Comparison of ENCODE assay signal across 10 mouse cellular contexts in the genomic region with DNA sequence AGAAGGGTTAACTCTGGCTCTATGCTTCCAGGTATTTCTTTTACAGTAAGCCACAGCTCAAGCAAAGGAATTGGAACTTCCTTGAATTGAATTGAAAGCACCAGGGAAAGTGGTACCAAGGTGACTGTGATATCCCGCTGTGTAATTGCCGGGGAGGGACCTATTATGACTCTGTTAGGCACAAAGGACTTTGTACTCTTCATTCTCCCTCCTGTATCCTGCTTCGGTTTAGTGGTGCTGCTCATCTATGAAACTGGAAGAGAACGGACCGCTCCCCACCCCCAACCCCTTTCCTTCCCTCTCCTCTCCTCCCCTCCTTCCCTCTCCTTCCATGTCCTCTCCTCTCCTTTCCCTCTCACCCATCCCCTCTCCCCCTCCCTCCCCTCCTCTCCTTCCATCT. TPM values are rescaled to one million over a fixed set of nuclear protein-coding genes. Genes with fewer than 3 reads are reported as not detected.
DNase-seq lines count a peak whose midpoint lies in the region; ATAC-seq lines count a peak whose summit lies in the region.
"Had no signal": no experiment of that assay in that cellular context is flagged by ENCODE, and none has a peak within 500 bp of the region (broad histone marks: within the 10 kb centered on the region; RNA-seq: fewer than 3 reads in every experiment).

No protein-coding gene starts in this region.

- H3K4me3 ChIP-seq in heart, embryonic 12.5 days: peak overlapping the region; percentile 60
- peak overlapping the region; percentile 43 for H3K4me3 ChIP-seq in hindbrain, embryonic 12.5 days

- H3K9ac ChIP-seq in heart, embryonic 12.5 days: 0 out of 2 replicates have a peak overlapping the region, but pooled peaks have one; percentile 1
- no peak overlapping the region for H3K9ac ChIP-seq in hindbrain, embryonic 12.5 days

- no peak for ATAC-seq in heart, embryonic 12.5 days (ENCODE audit: insufficient number of reproducible peaks, low FRiP score)
- ATAC-seq in hindbrain, embryonic 12.5 days (ENCODE audit: low FRiP score): no peak
- peak; percentile 32; the same call in 1 of the 2 replicates for ATAC-seq in megakaryocyte progenitor cell, adult 5-6 weeks (replicated peaks; ENCODE audit: poor library complexity)

- H3K27me3 ChIP-seq in heart, embryonic 12.5 days (replicated peaks): peaks cover 22% of the 10 kb centered on the region
- peaks cover 21% of the 10 kb centered on the region for H3K27me3 ChIP-seq in hindbrain, embryonic 12.5 days

- H3K27ac ChIP-seq in heart, embryonic 12.5 days (ENCODE audit: poor library complexity, severe bottlenecking): no peak overlapping the region
- H3K27ac ChIP-seq in hindbrain, embryonic 12.5 days: no peak overlapping the region

- 7% methylated on average over 5 of the region's 5 CpGs for WGBS in heart, embryonic 12.5 days
- WGBS in hindbrain, embryonic 12.5 days: 6% methylated on average over 5 of the region's 5 CpGs

- no peak for DNase-seq in heart, adult 18-20 months
- DNase-seq in WW6 (ENCODE audit: low read depth, low spot score): peak; percentile 22
- no peak for DNase-seq in spleen, adult 18-20 months
- no peak for DNase-seq in layer of hippocampus, adult 8-10 months (ENCODE audit: low spot score in 2 of 2)
- no peak for DNase-seq in cerebellum, postnatal 10 days
- DNase-seq: cerebellum, adult 18-20 months had no signal

- no peaks in the 10 kb centered on the region for H3K36me3 ChIP-seq in heart, embryonic 12.5 days
- H3K36me3 ChIP-seq in hindbrain, embryonic 12.5 days: no peaks in the 10 kb centered on the region

- H3K4me2 ChIP-seq in heart, embryonic 12.5 days: peak overlapping the region; percentile 95
- H3K4me2 ChIP-seq in hindbrain, embryonic 12.5 days (replicated peaks): peak overlapping the region; percentile 85

- H3K9me3 ChIP-seq in heart, embryonic 12.5 days (replicated peaks): no peaks in the 10 kb centered on the region
- H3K9me3 ChIP-seq in hindbrain, embryonic 12.5 days (replicated peaks): no peaks in the 10 kb centered on the region

- peaks cover 6% of the 10 kb centered on the region; the same call in 1 of the 2 replicates for H3K4me1 ChIP-seq in heart, embryonic 12.5 days (replicated peaks)
- H3K4me1 ChIP-seq in hindbrain, embryonic 12.5 days: peaks cover 13% of the 10 kb centered on the region

RNA-seq across cellular contexts. Expression of a gene that starts 1.3 kb away (rescaled TPM):
- polyA plus RNA-seq in heart, embryonic 12.5 days (2016; fragmentation: Nextera tagmentation; extraction: Ambion mirVana): 0.36 and 0.47 TPM in 2 replicates
- total RNA-seq in heart, adult 18-20 months (2021): 1 to 10 TPM; 3.0 to 3.1 TPM
- 0.87 and 1.2 TPM in 2 replicates for polyA plus RNA-seq in hindbrain, embryonic 12.5 days (2016; fragmentation: Nextera tagmentation; extraction: Ambion mirVana)
- not detected in 2 replicates for total RNA-seq in megakaryocyte progenitor cell, adult 5-6 weeks (2015)
- total RNA-seq in megakaryocyte progenitor cell, adult 5-6 weeks (2017): not detected in 2 replicates
- total RNA-seq in layer of hippocampus, adult 8-10 months (2022): 1 to 10 TPM in 2 of 4 experiments, under 1 TPM in 2; 0.83 to 2.4 (median 1.3) TPM

RNA-seq across cellular contexts. Expression of a gene that starts 40.7 kb away (rescaled TPM):
- not detected in 2 replicates for polyA plus RNA-seq in heart, embryonic 12.5 days (2016; fragmentation: Nextera tagmentation; extraction: Ambion mirVana)
- not detected for total RNA-seq in heart, adult 18-20 months (2021)
- polyA plus RNA-seq in hindbrain, embryonic 12.5 days (2016; fragmentation: Nextera tagmentation; extraction: Ambion mirVana): not detected in 2 replicates
- not detected in 2 replicates for total RNA-seq in megakaryocyte progenitor cell, adult 5-6 weeks (2015)
- not detected in 2 replicates for total RNA-seq in megakaryocyte progenitor cell, adult 5-6 weeks (2017)
- total RNA-seq in layer of hippocampus, adult 8-10 months (2022): not detected
- total RNA-seq: layer of hippocampus, postnatal 25 days had no signal

RNA-seq across cellular contexts. Expression of a gene that starts 40.8 kb away (rescaled TPM):
- 1.6 and 1.7 TPM in 2 replicates for polyA plus RNA-seq in heart, embryonic 12.5 days (2016; fragmentation: Nextera tagmentation; extraction: Ambion mirVana)
- under 1 TPM; 0.20 to 0.21 TPM for total RNA-seq in heart, adult 18-20 months (2021)
- 1.5 and 1.7 TPM in 2 replicates for polyA plus RNA-seq in hindbrain, embryonic 12.5 days (2016; fragmentation: Nextera tagmentation; extraction: Ambion mirVana)
- 0.22 TPM in 1 of 2 replicates, not detected in the other for total RNA-seq in megakaryocyte progenitor cell, adult 5-6 weeks (2015)
- total RNA-seq in megakaryocyte progenitor cell, adult 5-6 weeks (2017): not detected in 2 replicates
- total RNA-seq in layer of hippocampus, adult 8-10 months (2022): 1 to 10 TPM in 2 of 4 experiments, under 1 TPM in 2; 0.75 to 1.4 (median 1.1) TPM
